Mouse (Mus musculus): Measurements from ENCODE around the gene Prelid1.

The Prelid1 gene

GRCm38 (mm10) chr13:55319931-55320533, at the start of gene Prelid1:
Gene Prelid1, plus strand, starts transcription at chr13:55320500.
- DNase-seq, result no peak

- no peak for DNase-seq
These were observed 43.1 kb upstream of the Prelid1 start for GRCm38 (mm10) chr13:55277203-55277602.

GRCm38 (mm10) chr13:55277646-55278045, 42.7 kb upstream of the Prelid1 start:
- no peak for DNase-seq

GRCm38 (mm10) chr13:55288854-55289253, 31.4 kb upstream of the Prelid1 start:
- peak; percentile 21 to 26 for DNase-seq

GRCm38 (mm10) chr13:55296760-55297159, 23.5 kb upstream of the Prelid1 start:
- no peak for DNase-seq

- no peak for DNase-seq
These were observed 19.4 kb upstream of the Prelid1 start for GRCm38 (mm10) chr13:55300913-55301312.

GRCm38 (mm10) chr13:55312028-55312630, 8.2 kb upstream of the Prelid1 start:
- no peak for DNase-seq

- DNase-seq, result no peak
These were observed 7.2 kb upstream of the Prelid1 start for GRCm38 (mm10) chr13:55313051-55313450.

GRCm38 (mm10) chr13:55314891-55315412, 5.3 kb upstream of the Prelid1 start:
- no peak for DNase-seq

- peak; percentile 36 to 50 for DNase-seq
These were observed 1.9 kb upstream of the Prelid1 start for GRCm38 (mm10) chr13:55318351-55318750.

- peak; percentile 88 to 90 for DNase-seq
These were observed 1.3 kb downstream of the Prelid1 start, which contains the start of gene Rab24 for GRCm38 (mm10) chr13:55321434-55322129. Gene Rab24, minus strand, starts transcription at chr13:55321946.

- DNase-seq, result peak; percentile 37 to 40
These were observed 2.0 kb downstream of the Prelid1 start for GRCm38 (mm10) chr13:55322130-55322825.

GRCm38 (mm10) chr13:55325596-55325995, 5.3 kb downstream of the Prelid1 start:
- DNase-seq, result no peak

GRCm38 (mm10) chr13:55327169-55327568, 6.9 kb downstream of the Prelid1 start:
- DNase-seq, result no peak

GRCm38 (mm10) chr13:55327633-55328032, 7.3 kb downstream of the Prelid1 start:
- peak; percentile 93 to 94 for DNase-seq

- no peak for DNase-seq
These were observed 7.9 kb downstream of the Prelid1 start for GRCm38 (mm10) chr13:55328171-55328570.

GRCm38 (mm10) chr13:55328641-55329040, 8.3 kb downstream of the Prelid1 start:
- DNase-seq, result no peak

- DNase-seq, result peak; percentile 41 to 42
These were observed 8.9 kb downstream of the Prelid1 start for GRCm38 (mm10) chr13:55329109-55329682.

- DNase-seq, result peak; percentile 82 to 89
These were observed 9.6 kb downstream of the Prelid1 start, which contains the start of gene Mxd3 for GRCm38 (mm10) chr13:55329683-55330566. Gene Mxd3, minus strand, starts transcription at chr13:55329823.

- no peak for DNase-seq
These were observed 10.5 kb downstream of the Prelid1 start for GRCm38 (mm10) chr13:55330567-55331400.

GRCm38 (mm10) chr13:55332331-55332730, 12.0 kb downstream of the Prelid1 start:
- DNase-seq, result no peak

Data from B cell, adult 2 months (primary cell).